In the genomic region with DNA sequence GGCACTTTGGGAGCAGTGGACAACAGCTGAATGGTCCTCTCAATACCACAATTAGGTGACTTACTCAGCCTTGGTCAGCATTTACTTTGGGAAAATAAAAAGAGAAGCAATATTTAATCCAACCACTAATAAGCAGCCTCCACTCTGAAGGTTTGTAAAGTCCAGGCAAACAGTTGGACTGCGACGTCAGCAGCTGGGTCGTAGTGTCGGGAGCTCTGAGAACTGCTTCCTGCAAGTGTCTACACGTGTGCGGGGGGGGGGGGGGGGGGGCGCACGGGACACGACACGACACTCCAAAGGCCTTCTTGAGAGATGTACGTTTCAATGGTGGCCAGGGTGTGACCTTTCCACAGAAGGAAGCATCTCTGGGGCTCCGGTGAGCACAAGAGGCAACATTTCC, we compare ENCODE assay signal across 21 mouse cellular contexts.
"Had no signal": no experiment of that assay in that cellular context is flagged by ENCODE, and none has a peak within 500 bp of the region (broad histone marks: within the 10 kb centered on the region; RNA-seq: fewer than 3 reads in every experiment).

No protein-coding gene starts in this region.

- ATAC-seq: forebrain, embryonic 16.5 days; hindbrain, postnatal 0 days had no signal

- H3K4me2 ChIP-seq: heart, embryonic 13.5 days; heart, embryonic 15.5 days; hindbrain, embryonic 13.5 days; hindbrain, embryonic 15.5 days; limb, embryonic 13.5 days; limb, embryonic 15.5 days; liver, embryonic 11.5 days had no signal

- H3K27me3 ChIP-seq: heart, embryonic 13.5 days; heart, embryonic 15.5 days; hindbrain, embryonic 13.5 days; hindbrain, embryonic 15.5 days; limb, embryonic 13.5 days; limb, embryonic 15.5 days had no signal

- H3K9me3 ChIP-seq: heart, embryonic 10.5 days; heart, embryonic 13.5 days; heart, embryonic 15.5 days; hindbrain, embryonic 13.5 days; hindbrain, embryonic 15.5 days; limb, embryonic 13.5 days; limb, embryonic 15.5 days had no signal

- H3K27ac ChIP-seq: heart, embryonic 10.5 days; heart, embryonic 13.5 days; heart, embryonic 15.5 days; hindbrain, embryonic 13.5 days; hindbrain, embryonic 15.5 days; hindbrain, postnatal 0 days; limb, embryonic 13.5 days; limb, embryonic 15.5 days had no signal

- H3K9ac ChIP-seq: heart, embryonic 13.5 days; heart, embryonic 15.5 days; hindbrain, embryonic 13.5 days; hindbrain, embryonic 15.5 days; limb, embryonic 13.5 days; limb, embryonic 15.5 days had no signal

- H3K4me3 ChIP-seq: gastrocnemius, adult 2 months; heart, embryonic 10.5 days; heart, embryonic 13.5 days; heart, embryonic 15.5 days; hindbrain, embryonic 13.5 days; hindbrain, embryonic 15.5 days; limb, embryonic 13.5 days; limb, embryonic 15.5 days had no signal

- H3K4me1 ChIP-seq: hindbrain, embryonic 15.5 days had no signal

- DNase-seq: gastrocnemius, adult 2 months; gastrocnemius, postnatal 10 days; gastrocnemius, postnatal 36 days; heart, adult 18-20 months; heart, postnatal 14 days; heart, postnatal 36 days; kidney, adult 11 months; kidney, postnatal 14 days; layer of hippocampus, adult 9-11 months; layer of hippocampus, postnatal 36 days; left cerebral cortex, postnatal 4 days had no signal
